Mouse (Mus musculus) left cerebral cortex, postnatal 4 days (tissue): ENCODE measurements around the gene Rara. TPM values are rescaled to one million over a fixed set of nuclear protein-coding genes. Genes with fewer than 3 reads are reported as not detected.
"Not testable (repeated sequence)": the region's sequence is repeated elsewhere in the genome, so short reads cannot be mapped to it uniquely, and the experiment has no call there.

Source experiments
- DNase-seq: peaks from one replicate; pipeline ENCODE4 v3.0.0-alpha.2; 2022
- intact Hi-C: fragments of 180-260 bp; cut with DNase I; formaldehyde crosslinking; loops from one replicate; pipeline ENCODE4 v1.15.1; 2025
- total RNA-seq, 2 experiments: library from RNA; stranded (reverse); gene quantifications; 2 replicates each; pipeline ENCODE4 v1.2.3; 2021

The Rara gene
- total RNA-seq, 2 experiments from 2014 or later, result 20.3 to 21.5 TPM

- intact Hi-C loops, result loop anchor here (10.0 kb wide), 1 partner anchor 53 kb away; no protein-coding TSS in a partner anchor
These were observed 54.6 kb downstream of the Rara start for GRCm38 (mm10) chr11:98981997-98982772.

GRCm38 (mm10) chr11:98982773-98983133 is 55.1 kb downstream of the Rara start, which contains the start of gene Gjd3:
Gene Gjd3 (minus strand): TSS chr11:98983016.
- DNase-seq, result no peak
- intact Hi-C loops, result loop anchor here (10.0 kb wide), 1 partner anchor 52 kb away; no protein-coding TSS in a partner anchor

More at GRCm38 (mm10) chr11:98981997-98982772, 54.6 kb downstream of the Rara start:
- DNase-seq, result peak; percentile 83

GRCm38 (mm10) chr11:98983551-98983950 is 55.9 kb downstream of the Rara start:
- intact Hi-C loops, result loop anchor here (10.0 kb wide), 1 partner anchor 51 kb away; no protein-coding TSS in a partner anchor
- no peak for DNase-seq

GRCm38 (mm10) chr11:98985542-98985941 is 57.9 kb downstream of the Rara start:
- no peak for DNase-seq
- intact Hi-C loops, result loop anchor here (10.0 kb wide), 1 partner anchor 49 kb away; no protein-coding TSS in a partner anchor

- not testable (repeated sequence) for DNase-seq
- intact Hi-C loops, result loop anchor here (10.0 kb wide), 1 partner anchor 47 kb away; no protein-coding TSS in a partner anchor
These were observed 60.6 kb downstream of the Rara start for GRCm38 (mm10) chr11:98988260-98988659.

- intact Hi-C loops, result no loop called here
- DNase-seq, result no peak
These were observed 63.2 kb downstream of the Rara start for GRCm38 (mm10) chr11:98990866-98991265.

- no peak for DNase-seq
- intact Hi-C loops, result no loop called here
These were observed 68.4 kb downstream of the Rara start for GRCm38 (mm10) chr11:98995987-98996386.

- intact Hi-C loops, result no loop called here
- no peak for DNase-seq
These were observed 70.0 kb downstream of the Rara start for GRCm38 (mm10) chr11:98997659-98998058.

GRCm38 (mm10) chr11:98998776-98999175 is 71.2 kb downstream of the Rara start:
- no peak for DNase-seq
- intact Hi-C loops, result no loop called here

- intact Hi-C loops, result no loop called here
- no peak for DNase-seq
These were observed 71.6 kb downstream of the Rara start for GRCm38 (mm10) chr11:98999243-98999642.

GRCm38 (mm10) chr11:99006788-99007187 is 79.2 kb downstream of the Rara start:
- intact Hi-C loops, result no loop called here
- no peak for DNase-seq

- no peak for DNase-seq
- intact Hi-C loops, result no loop called here
These were observed 82.5 kb downstream of the Rara start for GRCm38 (mm10) chr11:99010124-99010523.

GRCm38 (mm10) chr11:99010706-99011105 is 83.1 kb downstream of the Rara start:
- intact Hi-C loops, result no loop called here
- DNase-seq, result no peak

- no peak for DNase-seq
- intact Hi-C loops, result no loop called here
These were observed 86.2 kb downstream of the Rara start for GRCm38 (mm10) chr11:99013856-99014255.

GRCm38 (mm10) chr11:99019844-99020243 is 92.2 kb downstream of the Rara start:
- no peak for DNase-seq
- intact Hi-C loops, result no loop called here

- DNase-seq, result no peak
- intact Hi-C loops, result no loop called here
These were observed 94.8 kb downstream of the Rara start for GRCm38 (mm10) chr11:99022384-99022933.

GRCm38 (mm10) chr11:99023094-99023493 is 95.5 kb downstream of the Rara start:
- no peak for DNase-seq
- intact Hi-C loops, result no loop called here

- intact Hi-C loops, result no loop called here
- DNase-seq, result peak; percentile 79
These were observed 96.2 kb downstream of the Rara start, which contains the start of gene Top2a for GRCm38 (mm10) chr11:99023500-99024467. Gene Top2a (minus strand): TSS chr11:99024189.
